Mouse (Mus musculus) frontal cortex, postnatal 36 days (tissue): Measurements from ENCODE around the gene Hoxa10.
A peak's percentile ranks its signal among the peaks of the same experiment; 100 is the strongest.

Experiments used
- DNase-seq, 2 experiments: peaks; one replicate each; pipeline ENCODE4 v3.0.0; 2022; ENCODE audit warnings: low spot score in 2 of 2

Hoxa10 gene

GRCm38 (mm10) chr6:52229558-52230416, 10.9 kb downstream of the Hoxa10 start:
- DNase-seq = no peak

GRCm38 (mm10) chr6:52228475-52229465, 11.9 kb downstream of the Hoxa10 start:
- no peak for DNase-seq

GRCm38 (mm10) chr6:52227470-52228222, 13.0 kb downstream of the Hoxa10 start:
- no peak for DNase-seq

GRCm38 (mm10) chr6:52226569-52227257, 13.9 kb downstream of the Hoxa10 start:
- no peak for DNase-seq

GRCm38 (mm10) chr6:52225612-52226568, 14.8 kb downstream of the Hoxa10 start:
- DNase-seq = no peak

- DNase-seq = no peak
Observed at GRCm38 (mm10) chr6:52224895-52225611, 15.6 kb downstream of the Hoxa10 start.

- DNase-seq = no peak
Observed at GRCm38 (mm10) chr6:52223939-52224760, 16.5 kb downstream of the Hoxa10 start.

- no peak for DNase-seq
Observed at GRCm38 (mm10) chr6:52222729-52223128, 17.9 kb downstream of the Hoxa10 start.

GRCm38 (mm10) chr6:52221993-52222685, 18.5 kb downstream of the Hoxa10 start:
- no peak for DNase-seq

- peak; percentile 80 to 85 for DNase-seq
Observed at GRCm38 (mm10) chr6:52221337-52221992, 19.2 kb downstream of the Hoxa10 start, which contains the start of gene Hoxa7. Gene Hoxa7 (minus strand): TSS chr6:52221854.

- no peak for DNase-seq
Observed at GRCm38 (mm10) chr6:52220865-52221310, 19.8 kb downstream of the Hoxa10 start.

- no peak for DNase-seq
Observed at GRCm38 (mm10) chr6:52220003-52220864, 20.4 kb downstream of the Hoxa10 start.

GRCm38 (mm10) chr6:52219234-52219942, 21.3 kb downstream of the Hoxa10 start:
- DNase-seq = no peak

GRCm38 (mm10) chr6:52218643-52219215, 21.9 kb downstream of the Hoxa10 start:
- no peak for DNase-seq
